Mouse (Mus musculus) heart, embryonic 13.5 days (tissue): ENCODE data around the gene Hdgf. TPM values are rescaled to one million over a fixed set of nuclear protein-coding genes. Genes with fewer than 3 reads are reported as not detected.

Experiments
- ATAC-seq: fragments of 200-750 bp; cut with Nextera tagmentation; 2 replicates; pipeline ENCODE4 v1.8.0; 2017; ENCODE audit warnings: moderate TSS enrichment; ENCODE audit not compliant: insufficient number of reproducible peaks, low FRiP score, low TSS enrichment; ENCODE audit errors: extremely low read depth
- H3K27ac ChIP-seq: fragments of 300-500 bp; sonication (generic); replicated peaks from 2 replicates; pipeline ENCODE4 v1.5.1; 2015; ENCODE audit warnings: moderate library complexity, mild to moderate bottlenecking, inconsistent platforms
- H3K27me3 ChIP-seq: fragments of 300-500 bp; sonication (generic); replicated peaks from 2 replicates; pipeline ENCODE4 v1.6.1; 2015; ENCODE audit warnings: mild to moderate bottlenecking, inconsistent platforms
- H3K36me3 ChIP-seq: fragments of 300-500 bp; sonication (generic); 2 replicates; pipeline ENCODE4 v1.6.1; 2015; ENCODE audit warnings: mild to moderate bottlenecking, inconsistent platforms
- H3K4me1 ChIP-seq: fragments of 300-500 bp; sonication (generic); 2 replicates; pipeline ENCODE4 v1.6.1; 2015; ENCODE audit warnings: inconsistent platforms
- H3K4me2 ChIP-seq: fragments of 300-500 bp; sonication (generic); 2 replicates; pipeline ENCODE4 v1.6.1; 2015; ENCODE audit warnings: inconsistent platforms, mild to moderate bottlenecking, moderate library complexity
- H3K4me3 ChIP-seq: fragments of 300-500 bp; sonication (generic); 2 replicates; pipeline ENCODE4 v1.5.1; 2015; ENCODE audit warnings: moderate library complexity, mild to moderate bottlenecking, inconsistent platforms
- H3K9ac ChIP-seq: fragments of 300-500 bp; sonication (generic); 2 replicates; pipeline ENCODE4 v1.6.1; 2015; ENCODE audit warnings: inconsistent platforms, mild to moderate bottlenecking, moderate library complexity
- H3K9me3 ChIP-seq: fragments of 300-500 bp; sonication (generic); 2 replicates; pipeline ENCODE4 v1.6.1; 2016; ENCODE audit warnings: inconsistent platforms
- WGBS: fragments of 180-500 bp; shearing (Covaris S2); methylation state at CpG from one replicate; pipeline ENCODE4 v1.1.7; 2015; ENCODE audit warnings: mixed read lengths; 5-methylcytosine and 5-hydroxymethylcytosine counted together
- polyA plus RNA-seq: library from polyadenylated mRNA; unstranded; fragments of >200 nt; fragmentation: Nextera tagmentation; extraction: Ambion mirVana; gene quantifications from 2 replicates; pipeline ENCODE4 v1.2.1, GENCODE M21; 2015

Hdgf gene
- polyA plus RNA-seq, 1 experiment from 2014 or later: 127 TPM

DNA sequence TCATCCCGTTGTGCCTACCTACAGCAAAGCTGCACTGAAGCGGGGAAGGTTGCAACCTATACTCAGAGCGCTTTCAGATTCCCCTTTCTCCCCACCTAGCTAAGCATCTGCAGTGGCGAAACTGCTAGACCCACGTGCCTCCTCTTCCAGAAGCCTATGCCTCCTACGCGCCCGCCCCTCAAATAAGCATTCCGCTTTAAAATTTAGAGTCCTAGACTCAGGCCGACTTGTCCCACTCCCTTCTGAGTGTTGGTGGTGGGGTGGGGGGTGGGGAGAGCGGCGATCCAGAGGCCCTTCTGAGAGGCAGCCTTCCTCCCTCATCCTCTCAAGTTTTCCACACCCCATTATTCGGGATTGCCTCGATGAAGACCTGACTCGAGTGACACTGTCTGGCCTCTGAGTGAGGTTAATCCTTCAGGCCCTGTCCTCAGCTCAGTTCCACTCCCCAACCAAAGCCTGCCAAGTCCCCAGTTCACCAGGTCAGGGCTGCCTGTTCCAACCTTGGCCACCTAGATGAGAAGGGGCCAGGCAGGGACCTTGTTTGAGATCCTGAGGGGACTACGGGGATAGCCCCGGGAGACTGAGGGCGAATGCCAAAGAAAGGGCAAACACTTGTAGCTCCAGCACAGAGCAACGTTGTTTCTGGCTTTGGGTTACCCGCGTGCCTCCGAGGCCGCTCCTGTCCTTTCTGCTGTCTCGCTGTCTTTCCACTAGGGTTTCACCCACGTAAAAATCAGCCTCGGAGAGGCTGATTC is 41.1 kb downstream of the Hdgf start:
- 4% methylated on average over 26 of the region's 26 CpGs for WGBS
- H3K9me3 ChIP-seq: no peaks in the 10 kb centered on the region
- ATAC-seq: no peak
- peak overlapping the region; percentile 71 for H3K9ac ChIP-seq
- peak overlapping the region; percentile 70 for H3K4me2 ChIP-seq
- H3K4me1 ChIP-seq: peaks cover 71% of the 10 kb centered on the region
- peaks cover 74% of the 10 kb centered on the region for H3K27me3 ChIP-seq
- H3K36me3 ChIP-seq: peaks cover 8% of the 10 kb centered on the region
- no peak overlapping the region for H3K27ac ChIP-seq
- peak overlapping the region; percentile 39 for H3K4me3 ChIP-seq

DNA sequence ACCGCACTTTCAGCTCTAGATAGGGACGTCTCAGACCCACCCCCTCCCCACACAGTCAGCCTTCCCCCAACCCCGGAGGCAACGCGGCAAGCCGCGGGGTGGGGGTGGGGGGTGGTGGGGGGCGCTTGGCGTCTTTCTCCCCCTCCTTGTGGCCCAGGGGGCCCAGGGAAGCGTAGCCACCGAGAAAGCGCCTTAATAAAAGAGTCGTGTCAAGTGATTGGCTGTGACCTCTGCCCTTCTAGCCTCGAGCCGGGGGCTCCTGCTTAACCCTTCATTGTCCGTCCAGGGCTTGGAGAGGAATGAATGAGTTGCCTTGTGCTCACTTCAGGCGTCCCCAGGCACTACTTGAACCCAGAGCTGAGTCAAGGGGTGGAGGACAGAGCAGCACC is 41.7 kb downstream of the Hdgf start:
- Histone ChIP-seq H3K4me3 (peak overlapping the region; percentile 39), H3K4me2 (peak overlapping the region; percentile 70), H3K27me3 (peaks cover 79% of the 10 kb centered on the region), H3K27ac (no peak overlapping the region), H3K36me3 (peaks cover 3% of the 10 kb centered on the region; the same call in 1 of the 2 replicates), H3K9me3 (no peaks in the 10 kb centered on the region), H3K4me1 (peaks cover 77% of the 10 kb centered on the region), H3K9ac (peak overlapping the region; percentile 71)
- no peak for ATAC-seq
- WGBS: under 1% methylated on average over 17 of the region's 17 CpGs

DNA sequence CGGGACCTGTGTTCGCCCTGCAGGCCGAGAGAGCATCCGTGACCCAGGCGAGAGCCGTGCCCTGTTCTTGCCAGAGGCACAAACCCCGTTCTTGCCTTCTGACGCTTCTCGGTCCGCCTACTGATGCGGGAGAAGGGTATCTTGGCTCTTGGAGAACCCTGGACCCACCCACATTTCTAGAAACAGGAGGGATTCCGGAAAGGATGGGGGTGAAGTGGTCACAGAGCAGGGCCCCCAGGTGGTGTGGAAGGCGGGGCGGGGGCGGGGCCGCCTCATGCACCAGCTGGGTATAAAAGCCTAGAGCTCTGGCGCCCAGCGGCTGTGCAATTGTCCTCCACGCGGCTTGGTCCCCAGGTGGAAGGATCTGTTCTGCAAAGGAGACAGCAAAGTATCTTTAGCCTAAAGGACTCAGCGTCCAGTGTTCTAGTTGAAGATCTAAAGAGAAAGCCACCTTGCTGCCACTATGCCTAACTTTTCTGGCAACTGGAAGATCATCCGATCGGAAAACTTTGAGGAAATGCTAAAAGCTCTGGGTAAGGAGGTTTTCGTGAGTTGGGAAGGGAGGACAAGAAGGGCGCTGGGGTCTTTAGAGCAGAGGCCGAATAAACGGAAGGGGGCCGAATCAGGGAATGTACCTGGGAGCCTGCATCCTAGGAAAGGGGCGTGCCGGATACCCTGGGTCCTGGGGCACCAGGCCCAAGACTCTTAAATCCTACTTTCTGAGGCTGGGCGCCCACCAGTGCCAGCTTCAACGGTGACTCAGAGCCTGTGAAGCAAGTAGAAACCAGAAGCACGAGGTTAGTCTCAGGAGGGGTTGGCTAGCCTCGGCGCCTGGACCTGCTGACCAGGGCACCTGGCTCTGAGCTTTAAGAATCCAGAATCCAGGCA is 42.5 kb downstream of the Hdgf start, which contains the start of gene Crabp2:
Gene Crabp2, plus strand, starts transcription at position 289 of the 888 bp plus-strand sequence.
- Histone ChIP-seq H3K9ac (peak within 1 kb of the TSS; percentile 71), H3K9me3 (no peaks in the 10 kb centered on the region), H3K4me2 (peak within 1 kb of the TSS; percentile 70), H3K4me1 (peaks cover 79% of the 10 kb centered on the region), H3K36me3 (no peaks in the 10 kb centered on the region), H3K4me3 (peak within 1 kb of the TSS; percentile 39), H3K27me3 (peaks cover 87% of the 10 kb centered on the region), H3K27ac (no peak within 1 kb of the TSS)
- WGBS: 2% methylated on average over 35 of the region's 35 CpGs
- ATAC-seq: no peak

DNA sequence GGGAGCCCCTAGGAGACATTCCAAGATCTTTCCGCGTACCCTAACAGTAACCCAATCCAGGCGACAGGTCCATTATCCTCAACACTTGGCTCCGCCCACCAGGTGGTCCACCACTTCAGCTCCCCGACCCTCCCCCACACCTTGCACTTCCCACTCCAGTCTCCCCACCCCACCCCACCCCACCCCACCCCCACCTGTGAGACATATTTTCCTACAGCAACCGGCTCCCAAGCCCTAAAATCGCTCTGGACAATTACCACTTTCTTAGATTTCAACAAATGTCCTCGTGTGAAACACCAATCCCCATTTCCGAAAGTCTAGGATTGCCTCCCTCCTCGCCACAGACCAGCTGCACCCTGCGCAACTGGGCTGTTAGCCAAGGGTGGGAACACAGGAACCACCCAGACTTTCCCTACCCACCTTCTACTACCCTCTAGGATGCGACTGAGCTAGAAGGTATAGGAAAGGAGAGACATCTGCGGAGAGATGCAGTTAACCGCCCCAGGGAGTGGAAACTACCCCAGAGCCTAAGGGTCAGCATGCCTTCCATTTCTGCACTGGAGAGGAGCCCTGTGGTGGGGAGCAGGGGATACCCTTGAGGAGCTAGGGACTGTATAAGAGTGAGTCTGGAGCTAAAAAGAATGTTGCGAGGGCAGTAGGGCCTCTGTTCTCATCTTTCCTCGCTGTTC is 43.3 kb downstream of the Hdgf start:
- 14% methylated on average over 16 of the region's 16 CpGs for WGBS
- peaks cover 89% of the 10 kb centered on the region for H3K27me3 ChIP-seq
- peaks cover 71% of the 10 kb centered on the region for H3K4me1 ChIP-seq
- ATAC-seq: no peak
- H3K9ac ChIP-seq: peak overlapping the region; percentile 48; the same call in 1 of the 2 replicates
- no peak overlapping the region for H3K27ac ChIP-seq
- H3K36me3 ChIP-seq: no peaks in the 10 kb centered on the region
- H3K9me3 ChIP-seq: no peaks in the 10 kb centered on the region
- peak overlapping the region; percentile 70 for H3K4me2 ChIP-seq
- H3K4me3 ChIP-seq: peak overlapping the region; percentile 39

DNA sequence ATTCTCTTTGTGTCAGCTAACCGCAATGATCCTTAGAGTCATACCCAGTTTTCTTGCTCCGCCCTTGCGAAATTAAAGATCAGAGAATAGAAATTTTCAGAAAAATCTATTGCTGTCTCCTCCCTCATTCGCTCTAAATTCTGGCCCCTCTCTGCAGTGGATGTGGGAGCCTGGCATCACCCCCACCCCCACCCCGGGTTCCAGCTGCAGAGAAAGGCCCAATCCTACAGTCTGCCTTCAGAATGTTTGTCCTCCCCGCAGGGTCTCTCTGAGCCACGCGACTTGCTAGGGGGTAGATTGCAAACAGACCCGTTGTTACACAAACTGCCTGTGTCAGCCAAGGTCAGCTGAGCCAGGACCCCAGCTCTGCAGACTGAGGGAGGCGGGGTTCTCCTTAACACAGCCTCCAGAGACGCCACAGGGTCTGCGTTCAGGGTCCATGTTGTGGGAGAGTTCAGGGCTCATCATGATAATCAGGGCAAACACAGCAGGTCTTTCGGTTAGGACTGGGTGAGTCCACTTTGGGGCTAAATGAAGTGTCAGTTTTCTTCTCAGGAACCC is 43.9 kb downstream of the Hdgf start:
- Histone ChIP-seq H3K27ac (no peak overlapping the region), H3K4me3 (0 out of 2 replicates have a peak overlapping the region, but pooled peaks have one; percentile 17), H3K4me2 (peak overlapping the region; percentile 31; the same call in 1 of the 2 replicates), H3K9ac (no peak overlapping the region), H3K27me3 (peaks cover 87% of the 10 kb centered on the region), H3K9me3 (no peaks in the 10 kb centered on the region), H3K36me3 (no peaks in the 10 kb centered on the region), H3K4me1 (peaks cover 65% of the 10 kb centered on the region)
- 14% methylated on average over 13 of the region's 13 CpGs for WGBS
- no peak for ATAC-seq

DNA sequence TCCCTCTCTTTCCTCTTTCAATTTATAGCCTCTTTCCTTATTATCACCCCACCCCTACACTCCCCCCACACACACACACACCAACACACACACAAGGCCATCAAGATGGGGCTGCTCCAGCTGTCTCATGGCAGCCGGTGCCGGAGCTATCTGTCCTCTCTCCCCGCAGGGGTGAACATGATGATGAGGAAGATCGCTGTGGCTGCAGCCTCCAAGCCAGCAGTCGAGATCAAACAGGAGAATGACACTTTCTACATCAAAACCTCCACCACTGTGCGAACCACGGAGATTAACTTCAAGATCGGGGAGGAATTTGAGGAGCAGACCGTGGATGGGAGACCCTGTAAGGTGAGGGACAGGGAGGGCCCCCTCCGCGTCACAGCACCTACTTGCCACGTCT is 45.8 kb downstream of the Hdgf start:
- peak overlapping the region; percentile 50; the same call in 1 of the 2 replicates for H3K27ac ChIP-seq
- H3K27me3 ChIP-seq: peaks cover 67% of the 10 kb centered on the region
- H3K9ac ChIP-seq: peak overlapping the region; percentile 77
- peaks cover 47% of the 10 kb centered on the region for H3K4me1 ChIP-seq
- H3K36me3 ChIP-seq: no peaks in the 10 kb centered on the region
- no peaks in the 10 kb centered on the region for H3K9me3 ChIP-seq
- H3K4me3 ChIP-seq: peak overlapping the region; percentile 50
- peak overlapping the region; percentile 78 for H3K4me2 ChIP-seq
- 5% methylated on average over 12 of the region's 12 CpGs for WGBS
- ATAC-seq: no peak

DNA sequence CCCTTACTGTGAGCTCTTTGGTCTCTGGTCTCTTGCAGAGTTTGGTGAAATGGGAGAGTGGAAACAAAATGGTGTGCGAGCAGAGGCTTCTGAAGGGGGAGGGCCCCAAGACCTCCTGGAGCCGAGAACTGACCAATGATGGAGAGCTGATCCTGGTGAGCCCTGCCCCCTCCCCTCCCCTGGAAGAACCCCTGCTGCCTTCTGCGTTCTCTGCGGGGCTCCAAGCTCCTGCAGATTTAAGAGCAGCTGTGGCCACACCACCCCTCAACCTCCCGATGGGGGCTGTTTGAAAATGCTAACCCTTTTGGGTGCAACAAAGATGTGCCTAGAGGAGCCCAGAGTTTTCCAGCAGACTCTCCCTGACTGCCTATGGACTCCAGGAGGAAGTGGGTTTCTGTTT is 46.3 kb downstream of the Hdgf start:
- H3K9ac ChIP-seq: peak overlapping the region; percentile 77
- WGBS: 1% methylated on average over 5 of the region's 5 CpGs
- H3K4me3 ChIP-seq: peak overlapping the region; percentile 50
- peak overlapping the region; percentile 78 for H3K4me2 ChIP-seq
- ATAC-seq: peak; percentile 28; the same call in 1 of the 2 replicates
- peak overlapping the region; percentile 50; the same call in 1 of the 2 replicates for H3K27ac ChIP-seq
- H3K27me3 ChIP-seq: peaks cover 62% of the 10 kb centered on the region
- peaks cover 42% of the 10 kb centered on the region for H3K4me1 ChIP-seq
- no peaks in the 10 kb centered on the region for H3K9me3 ChIP-seq
- H3K36me3 ChIP-seq: no peaks in the 10 kb centered on the region

DNA sequence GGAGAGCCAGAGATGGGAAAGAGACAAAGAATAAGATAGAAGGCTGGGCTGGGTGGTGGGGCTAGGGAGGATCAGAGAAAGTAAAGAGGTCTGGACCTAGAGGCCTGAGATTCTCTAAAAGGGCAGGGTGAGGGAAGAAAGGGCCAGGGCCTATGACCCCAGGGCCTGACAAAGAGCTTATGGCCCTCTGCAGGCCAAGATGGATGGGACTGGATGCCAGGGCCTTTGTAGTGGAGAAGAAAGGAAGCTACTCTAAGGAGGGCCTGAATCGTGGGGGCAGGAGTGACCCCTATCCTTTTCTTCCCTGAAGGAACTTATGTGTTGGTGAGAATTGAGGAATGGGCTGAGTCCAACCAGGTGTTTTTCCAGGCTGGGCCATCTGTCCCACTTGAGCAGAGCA is 51.9 kb downstream of the Hdgf start:
- H3K27ac ChIP-seq: no peak overlapping the region
- H3K27me3 ChIP-seq: peaks cover 8% of the 10 kb centered on the region; the same call in 1 of the 2 replicates
- no peak overlapping the region for H3K9ac ChIP-seq
- no peak overlapping the region for H3K4me3 ChIP-seq
- no peaks in the 10 kb centered on the region for H3K9me3 ChIP-seq
- ATAC-seq: no peak
- H3K36me3 ChIP-seq: no peaks in the 10 kb centered on the region
- peaks cover 28% of the 10 kb centered on the region for H3K4me1 ChIP-seq
- WGBS: 24% methylated on average over 1 of the region's 1 CpGs
- no peak overlapping the region for H3K4me2 ChIP-seq

DNA sequence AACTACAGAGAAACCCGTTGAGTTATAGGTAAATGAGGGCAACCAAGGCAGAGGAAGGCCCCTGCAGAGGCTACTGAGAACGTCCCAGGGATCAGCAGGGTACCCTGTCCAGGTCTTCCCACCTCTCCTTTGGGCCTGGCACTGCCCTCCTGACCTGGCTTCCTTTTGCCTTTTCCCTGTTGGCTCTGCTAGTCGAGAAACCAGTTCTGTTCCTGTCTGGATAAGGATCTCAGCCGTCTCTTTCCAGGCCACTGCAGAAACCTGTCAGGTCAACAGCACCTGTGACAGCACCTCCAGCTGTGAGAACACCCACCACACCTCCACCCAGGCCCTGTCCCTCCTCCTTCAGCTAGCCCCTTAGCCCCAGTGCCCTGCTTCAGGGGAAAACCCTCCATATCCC is 52.4 kb downstream of the Hdgf start:
- Histone ChIP-seq H3K9me3 (no peaks in the 10 kb centered on the region), H3K27ac (no peak overlapping the region), H3K36me3 (no peaks in the 10 kb centered on the region), H3K4me3 (no peak overlapping the region), H3K4me2 (no peak overlapping the region), H3K27me3 (peaks cover 8% of the 10 kb centered on the region; the same call in 1 of the 2 replicates), H3K4me1 (peaks cover 27% of the 10 kb centered on the region), H3K9ac (0 out of 2 replicates have a peak overlapping the region, but pooled peaks have one; percentile 19)
- ATAC-seq: no peak
- WGBS: 16% methylated on average over 4 of the region's 4 CpGs

DNA sequence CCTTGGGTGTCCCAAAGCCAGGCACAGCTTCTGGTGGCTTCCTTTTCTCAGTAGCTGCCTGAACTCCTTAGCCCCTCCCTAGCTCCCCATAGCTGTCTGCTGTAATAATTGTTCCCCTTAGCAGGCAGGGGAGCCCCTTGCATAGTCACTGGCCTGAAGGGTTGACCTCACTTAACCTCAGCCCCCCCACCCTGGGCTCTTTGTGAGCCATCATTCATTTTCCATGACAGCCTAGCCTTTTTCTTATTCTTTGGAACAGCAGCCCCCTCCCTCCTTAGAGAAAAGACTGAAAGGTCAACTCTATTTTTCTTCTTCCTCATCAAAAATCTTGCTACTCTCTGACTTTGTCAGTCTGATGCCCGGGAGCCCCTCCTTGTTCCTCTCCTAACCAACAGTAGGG is 52.8 kb downstream of the Hdgf start:
- Histone ChIP-seq H3K9me3 (no peaks in the 10 kb centered on the region), H3K4me3 (no peak overlapping the region), H3K36me3 (no peaks in the 10 kb centered on the region), H3K27ac (no peak overlapping the region), H3K27me3 (0 out of 2 replicates have a peak, but pooled peaks cover 4% of the 10 kb centered on the region), H3K4me2 (no peak overlapping the region), H3K9ac (0 out of 2 replicates have a peak overlapping the region, but pooled peaks have one; percentile 19), H3K4me1 (peaks cover 27% of the 10 kb centered on the region)
- no peak for ATAC-seq
- WGBS: 63% methylated on average over 1 of the region's 1 CpGs
